Mouse (Mus musculus) MEL (cell line): ENCODE measurements around the gene Ppp1r15b.

Experiments
- CTCF ChIP-seq, 3 experiments: IDR thresholded peaks in 2 of 3; conservative IDR thresholded peaks in 1 of 3; 2 replicates each; pipeline ENCODE4 v1.5.1; 2011 to 2012; ENCODE audit warnings: low read length in 3 of 3, low read depth in 2 of 3, mild to moderate bottlenecking in 2 of 3, improper control_type of control experiment in 1 of 3, inconsistent platforms in 1 of 3, mixed read lengths in 1 of 3, moderate library complexity in 1 of 3; ENCODE audit not compliant: control insufficient read depth in 1 of 3, insufficient read depth in 1 of 3, poor library complexity in 1 of 3, severe bottlenecking in 1 of 3
- ELF1 ChIP-seq: IDR thresholded peaks from 2 replicates; pipeline ENCODE4 v1.6.1; 2014; ENCODE audit warnings: low read depth, mild to moderate bottlenecking, inconsistent platforms, low read length, improper control_type of control experiment, moderate library complexity
- JUND ChIP-seq: IDR thresholded peaks from 2 replicates; pipeline ENCODE4 v1.6.1; 2011; ENCODE audit warnings: low read depth, mild to moderate bottlenecking, improper control_type of control experiment, low read length
- ZC3H11A ChIP-seq: IDR thresholded peaks from 2 replicates; pipeline ENCODE4 v1.6.1; 2012; ENCODE audit warnings: low read depth, mild to moderate bottlenecking, inconsistent platforms, low read length, improper control_type of control experiment
- ZMIZ1 ChIP-seq: IDR thresholded peaks from 2 replicates; pipeline ENCODE4 v1.6.1; 2012; ENCODE audit warnings: low read depth, mild to moderate bottlenecking, inconsistent platforms, low read length, improper control_type of control experiment, moderate library complexity
- ZNF384 ChIP-seq: IDR thresholded peaks from 2 replicates; pipeline ENCODE4 v1.6.1; 2012; ENCODE audit warnings: low read depth, mild to moderate bottlenecking, inconsistent platforms, low read length, improper control_type of control experiment

GRCm38 (mm10) chr1:133162981-133163380 is 32.0 kb downstream of the Ppp1r15b start:
- TF ChIP-seq ZMIZ1 (no peak), JUND (no peak), CTCF (IDR thresholded peaks at IDR 0.05 in 2 of 3, conservative IDR thresholded peaks at IDR 0.05 in 1 of 3; ENCODE audit: control insufficient read depth in 1 of 3, insufficient read depth in 1 of 3, low read depth in 2 of 3, low read length in 3 of 3, poor library complexity in 1 of 3, severe bottlenecking in 1 of 3) (no peak), ZNF384 (no peak), ELF1 (no peak), ZC3H11A (no peak)
